Mouse (Mus musculus): Measurements from ENCODE around the gene Gm13871. TPM values are rescaled to one million over a fixed set of nuclear protein-coding genes. Genes with fewer than 3 reads are reported as not detected.
"Not testable (repeated sequence)": the region's sequence is repeated elsewhere in the genome, so short reads cannot be mapped to it uniquely, and the experiment has no call there.

Gm13871 gene
- total RNA-seq (2014; rRNA removed; ENCODE audit: low replicate concordance), result not detected in 2 replicates
- polyA plus RNA-seq (2015; fragmentation: Nextera tagmentation; extraction: Ambion mirVana), result not detected in 2 replicates

GRCm38 (mm10) chr4:73905853-73906252 is at the start of gene Gm13871:
Gene Gm13871, minus strand, starts transcription at chr4:73905953.
- not testable (repeated sequence) for H3K36me3 ChIP-seq (replicated peaks; ENCODE audit: control insufficient read depth, insufficient read depth, low read length); H3K9me3 ChIP-seq (replicated peaks; ENCODE audit: control insufficient read depth, low read length); H3K27ac ChIP-seq (ENCODE audit: low read depth); H3K9ac ChIP-seq (replicated peaks; ENCODE audit: low read depth, low read length); DNase-seq (ENCODE audit: low spot score); H3K4me1 ChIP-seq (ENCODE audit: control insufficient read depth, insufficient read depth); H3K4me2 ChIP-seq (ENCODE audit: low read depth, low read length); H3K27me3 ChIP-seq (ENCODE audit: control insufficient read depth, insufficient read depth, low read length); H3K4me3 ChIP-seq (ENCODE audit: low read depth, low read length); ATAC-seq (ENCODE audit: insufficient read depth, low read depth)
- no CpG with 5 or more reads among the region's 4 CpGs for WGBS

GRCm38 (mm10) chr4:73950375-73950896 is 44.7 kb upstream of the Gm13871 start, which contains the start of gene 2310002L09Rik:
Gene 2310002L09Rik, minus strand, starts transcription at chr4:73950846.
- DNase-seq (ENCODE audit: low spot score), result peak; percentile 18
- Histone ChIP-seq H3K4me3 (ENCODE audit: low read depth, low read length) (no peak within 1 kb of the TSS), H3K36me3 (replicated peaks; ENCODE audit: control insufficient read depth, insufficient read depth, low read length) (no peaks in the 10 kb centered on the region), H3K4me2 (ENCODE audit: low read depth, low read length) (no peak within 1 kb of the TSS), H3K27ac (ENCODE audit: low read depth) (no peak within 1 kb of the TSS; the same call in 1 of the 2 replicates), H3K4me1 (ENCODE audit: control insufficient read depth, insufficient read depth) (no peaks in the 10 kb centered on the region), H3K9ac (replicated peaks; ENCODE audit: low read depth, low read length) (no peak within 1 kb of the TSS), H3K9me3 (replicated peaks; ENCODE audit: control insufficient read depth, low read length) (no peaks in the 10 kb centered on the region), H3K27me3 (ENCODE audit: control insufficient read depth, insufficient read depth, low read length) (no peaks in the 10 kb centered on the region)
- TF ChIP-seq EP300 (IDR thresholded peaks at IDR 0.05; ENCODE audit: low read depth), result no peak
- TF ChIP-seq CTCF (IDR thresholded peaks at IDR 0.05; ENCODE audit: low read depth), result no peak
- 60% methylated on average over 8 of the region's 8 CpGs for WGBS
- no peak for ATAC-seq (ENCODE audit: insufficient read depth, low read depth)

- 76% methylated on average over 6 of the region's 6 CpGs for WGBS
Observed at GRCm38 (mm10) chr4:73920660-73921059, 14.9 kb upstream of the Gm13871 start, which contains the start of gene Gm11756. Gene Gm11756, minus strand, starts transcription at chr4:73920760.

GRCm38 (mm10) chr4:73891012-73891411 is 14.7 kb downstream of the Gm13871 start, which contains the start of gene Gm11757:
Gene Gm11757, minus strand, starts transcription at chr4:73891112.
- not testable (repeated sequence) for ATAC-seq (ENCODE audit: insufficient read depth, low read depth); H3K4me1 ChIP-seq (ENCODE audit: control insufficient read depth, insufficient read depth)
- no CpG with 5 or more reads among the region's 4 CpGs for WGBS

More at GRCm38 (mm10) chr4:73920660-73921059, 14.9 kb upstream of the Gm13871 start, which contains the start of gene Gm11756:
- DNase-seq (ENCODE audit: low spot score); H3K27ac ChIP-seq (ENCODE audit: low read depth); H3K4me2 ChIP-seq (ENCODE audit: low read depth, low read length); H3K4me3 ChIP-seq (ENCODE audit: low read depth, low read length); H3K36me3 ChIP-seq (replicated peaks; ENCODE audit: control insufficient read depth, insufficient read depth, low read length); H3K4me1 ChIP-seq (ENCODE audit: control insufficient read depth, insufficient read depth); ATAC-seq (ENCODE audit: insufficient read depth, low read depth); H3K27me3 ChIP-seq (ENCODE audit: control insufficient read depth, insufficient read depth, low read length); H3K9me3 ChIP-seq (replicated peaks; ENCODE audit: control insufficient read depth, low read length); H3K9ac ChIP-seq (replicated peaks; ENCODE audit: low read depth, low read length): not testable (repeated sequence)

GRCm38 (mm10) chr4:73876166-73876565 is 29.6 kb downstream of the Gm13871 start, which contains the start of gene Gm11758:
Gene Gm11758, minus strand, starts transcription at chr4:73876266.
- not testable (repeated sequence) for H3K9me3 ChIP-seq (replicated peaks; ENCODE audit: control insufficient read depth, low read length); H3K36me3 ChIP-seq (replicated peaks; ENCODE audit: control insufficient read depth, insufficient read depth, low read length); DNase-seq (ENCODE audit: low spot score); ATAC-seq (ENCODE audit: insufficient read depth, low read depth); H3K4me3 ChIP-seq (ENCODE audit: low read depth, low read length); H3K9ac ChIP-seq (replicated peaks; ENCODE audit: low read depth, low read length); H3K4me2 ChIP-seq (ENCODE audit: low read depth, low read length); H3K27ac ChIP-seq (ENCODE audit: low read depth); H3K4me1 ChIP-seq (ENCODE audit: control insufficient read depth, insufficient read depth); H3K27me3 ChIP-seq (ENCODE audit: control insufficient read depth, insufficient read depth, low read length)
- WGBS, result no CpG with 5 or more reads among the region's 4 CpGs

More at GRCm38 (mm10) chr4:73891012-73891411, 14.7 kb downstream of the Gm13871 start, which contains the start of gene Gm11757:
- H3K27ac ChIP-seq (ENCODE audit: low read depth); DNase-seq (ENCODE audit: low spot score); H3K36me3 ChIP-seq (replicated peaks; ENCODE audit: control insufficient read depth, insufficient read depth, low read length); H3K4me3 ChIP-seq (ENCODE audit: low read depth, low read length); H3K9ac ChIP-seq (replicated peaks; ENCODE audit: low read depth, low read length); H3K4me2 ChIP-seq (ENCODE audit: low read depth, low read length); H3K27me3 ChIP-seq (ENCODE audit: control insufficient read depth, insufficient read depth, low read length); H3K9me3 ChIP-seq (replicated peaks; ENCODE audit: control insufficient read depth, low read length): not testable (repeated sequence)

Other genes starting within 250 kb of the Gm13871 start
- gene Gm11239, start 237.6 kb downstream of the Gm13871 start, total RNA-seq (2014; rRNA removed; ENCODE audit: low replicate concordance), result not detected in 2 replicates
- not detected in 2 replicates for gene Gm11239, start 237.6 kb downstream of the Gm13871 start, polyA plus RNA-seq (2015; fragmentation: Nextera tagmentation; extraction: Ambion mirVana)
- gene Gm428, start 222.4 kb downstream of the Gm13871 start, total RNA-seq (2014; rRNA removed; ENCODE audit: low replicate concordance), result not detected in 2 replicates
- gene Gm428, start 222.4 kb downstream of the Gm13871 start, polyA plus RNA-seq (2015; fragmentation: Nextera tagmentation; extraction: Ambion mirVana), result not detected in 2 replicates
- gene Rasef, start 115.0 kb downstream of the Gm13871 start, total RNA-seq (2014; rRNA removed; ENCODE audit: low replicate concordance), result 0.19 and 2.1 TPM in 2 replicates
- gene Rasef, start 115.0 kb downstream of the Gm13871 start, polyA plus RNA-seq (2015; fragmentation: Nextera tagmentation; extraction: Ambion mirVana), result 0.14 and 0.22 TPM in 2 replicates
- gene Gm11758, start 29.7 kb downstream of the Gm13871 start, total RNA-seq (2014; rRNA removed; ENCODE audit: low replicate concordance), result not detected in 2 replicates
- gene Gm11758, start 29.7 kb downstream of the Gm13871 start, polyA plus RNA-seq (2015; fragmentation: Nextera tagmentation; extraction: Ambion mirVana), result not detected in 2 replicates
- gene Gm11757, start 14.8 kb downstream of the Gm13871 start, total RNA-seq (2014; rRNA removed; ENCODE audit: low replicate concordance), result not detected in 2 replicates
- not detected in 2 replicates for gene Gm11757, start 14.8 kb downstream of the Gm13871 start, polyA plus RNA-seq (2015; fragmentation: Nextera tagmentation; extraction: Ambion mirVana)
- gene Gm11756, start 14.8 kb upstream of the Gm13871 start, total RNA-seq (2014; rRNA removed; ENCODE audit: low replicate concordance), result not detected in 2 replicates
- gene Gm11756, start 14.8 kb upstream of the Gm13871 start, polyA plus RNA-seq (2015; fragmentation: Nextera tagmentation; extraction: Ambion mirVana), result 0.18 TPM in 1 of 2 replicates, not detected in the other
- 3.3 and 5.0 TPM in 2 replicates for gene 2310002L09Rik, start 44.9 kb upstream of the Gm13871 start, total RNA-seq (2014; rRNA removed; ENCODE audit: low replicate concordance)
- gene 2310002L09Rik, start 44.9 kb upstream of the Gm13871 start, polyA plus RNA-seq (2015; fragmentation: Nextera tagmentation; extraction: Ambion mirVana), result 2.7 TPM in 2 replicates
- gene Frmd3, start 107.5 kb upstream of the Gm13871 start, total RNA-seq (2014; rRNA removed; ENCODE audit: low replicate concordance), result 0.04 TPM in 1 of 2 replicates, not detected in the other
- gene Frmd3, start 107.5 kb upstream of the Gm13871 start, polyA plus RNA-seq (2015; fragmentation: Nextera tagmentation; extraction: Ambion mirVana), result 0.12 and 0.16 TPM in 2 replicates